Mouse (Mus musculus): ENCODE data around the gene Cachd1.

- TF ChIP-seq CTCF (IDR thresholded peaks at IDR 0.05; ENCODE audit: low read depth): no peak
- TF ChIP-seq EP300 (optimal IDR thresholded peaks at IDR 0.05): no peak
Observed at GRCm38 (mm10) chr4:100819238-100819637, 42.8 kb downstream of the Cachd1 start.

Measured in stomach, postnatal 0 days (tissue).